Comparison of ENCODE assay signal across 10 mouse cellular contexts in the genomic region with DNA sequence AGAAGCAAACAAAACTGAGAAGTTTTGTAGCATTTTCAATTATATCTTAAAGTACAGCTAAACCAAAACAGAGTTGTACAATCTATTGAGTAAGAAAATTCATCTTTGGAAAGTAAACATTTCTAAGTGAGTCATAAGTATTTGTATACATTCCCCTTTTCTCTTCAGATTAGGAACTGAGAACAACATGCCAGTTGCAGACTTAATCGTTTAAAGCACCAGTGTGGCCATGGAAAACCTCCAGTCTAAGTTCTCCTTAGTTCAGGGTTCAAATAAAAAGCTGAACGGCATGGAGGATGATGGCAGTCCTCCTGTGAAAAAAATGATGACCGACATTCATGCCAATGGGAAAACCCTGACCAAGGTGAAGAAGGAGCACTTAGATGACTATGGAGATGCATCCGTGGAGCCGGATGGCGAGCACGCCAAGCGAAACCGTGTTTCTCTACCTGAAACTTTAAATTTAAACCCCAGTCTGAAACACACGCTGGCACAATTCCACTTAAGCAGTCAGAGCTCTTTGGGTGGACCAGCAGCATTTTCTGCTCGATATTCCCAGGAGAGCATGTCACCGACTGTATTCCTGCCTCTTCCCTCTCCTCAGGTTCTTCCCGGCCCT. TPM values are rescaled to one million over a fixed set of nuclear protein-coding genes. Genes with fewer than 3 reads are reported as not detected.
DNase-seq lines count a peak whose midpoint lies in the region; ATAC-seq and TF ChIP-seq lines count a peak whose summit lies in the region.
"Had no signal": no experiment of that assay in that cellular context is flagged by ENCODE, and none has a peak within 500 bp of the region (broad histone marks: within the 10 kb centered on the region; RNA-seq: fewer than 3 reads in every experiment).

No protein-coding gene starts in this region.

- no peaks in the 10 kb centered on the region for H3K36me3 ChIP-seq in forebrain, embryonic 11.5 days (ENCODE audit: control insufficient read depth, insufficient read depth, low read length)
- H3K36me3 ChIP-seq in forebrain, embryonic 15.5 days, result no peaks in the 10 kb centered on the region
- no peaks in the 10 kb centered on the region for H3K36me3 ChIP-seq in lung, embryonic 15.5 days
- H3K36me3 ChIP-seq in hindbrain, postnatal 0 days (ENCODE audit: insufficient read depth, low read length), result peaks cover 4% of the 10 kb centered on the region; the same call in 1 of the 2 replicates
- H3K36me3 ChIP-seq in neural tube, embryonic 15.5 days, result no peaks in the 10 kb centered on the region
- H3K36me3 ChIP-seq: liver, embryonic 15.5 days had no signal

- H3K4me3 ChIP-seq in forebrain, embryonic 11.5 days (ENCODE audit: low read depth, low read length), result no peak overlapping the region
- no peak overlapping the region for H3K4me3 ChIP-seq in forebrain, embryonic 15.5 days
- H3K4me3 ChIP-seq in lung, embryonic 15.5 days, result peak overlapping the region; percentile 4; the same call in 1 of the 2 replicates
- H3K4me3 ChIP-seq in hindbrain, postnatal 0 days (ENCODE audit: low read length), result no peak overlapping the region
- peak overlapping the region; percentile 19; the same call in 1 of the 2 replicates for H3K4me3 ChIP-seq in neural tube, embryonic 15.5 days (replicated peaks)
- H3K4me3 ChIP-seq: liver, embryonic 15.5 days had no signal

- no peak for ATAC-seq in forebrain, embryonic 11.5 days (replicated peaks; ENCODE audit: low FRiP score)
- ATAC-seq in forebrain, embryonic 15.5 days (replicated peaks), result no peak
- ATAC-seq in lung, embryonic 15.5 days (ENCODE audit: borderline replicate concordance, extremely low read depth, low FRiP score, low TSS enrichment), result no peak
- ATAC-seq in hindbrain, postnatal 0 days, result no peak
- ATAC-seq in neural tube, embryonic 15.5 days (ENCODE audit: low FRiP score), result no peak

- peak overlapping the region; percentile 18; the same call in 1 of the 2 replicates for H3K4me2 ChIP-seq in forebrain, embryonic 11.5 days (ENCODE audit: low read depth, low read length, severe bottlenecking)
- H3K4me2 ChIP-seq in forebrain, embryonic 15.5 days (replicated peaks), result no peak overlapping the region
- H3K4me2 ChIP-seq in lung, embryonic 15.5 days, result peak overlapping the region; percentile 31
- H3K4me2 ChIP-seq in hindbrain, postnatal 0 days (ENCODE audit: low read depth, low read length), result peak overlapping the region; percentile 47
- peak overlapping the region; percentile 46 for H3K4me2 ChIP-seq in neural tube, embryonic 15.5 days

- no peak overlapping the region for H3K27ac ChIP-seq in forebrain, embryonic 11.5 days (ENCODE audit: low read depth, low read length)
- H3K27ac ChIP-seq in forebrain, embryonic 15.5 days (replicated peaks), result no peak overlapping the region
- H3K27ac ChIP-seq in lung, embryonic 15.5 days, result peak overlapping the region; percentile 66
- H3K27ac ChIP-seq in hindbrain, postnatal 0 days, result no peak overlapping the region
- H3K27ac ChIP-seq in neural tube, embryonic 15.5 days (replicated peaks), result no peak overlapping the region
- H3K27ac ChIP-seq: liver, embryonic 15.5 days had no signal

- TF ChIP-seq CTCF in hindbrain, postnatal 0 days (IDR thresholded peaks at IDR 0.05; ENCODE audit: low read depth), result no peak

- H3K9me3 ChIP-seq in forebrain, embryonic 11.5 days (ENCODE audit: control insufficient read depth, low read length), result no peaks in the 10 kb centered on the region
- H3K9me3 ChIP-seq in forebrain, embryonic 15.5 days, result no peaks in the 10 kb centered on the region
- H3K9me3 ChIP-seq in lung, embryonic 15.5 days, result no peaks in the 10 kb centered on the region
- no peaks in the 10 kb centered on the region for H3K9me3 ChIP-seq in hindbrain, postnatal 0 days (ENCODE audit: low read length)
- no peaks in the 10 kb centered on the region for H3K9me3 ChIP-seq in neural tube, embryonic 15.5 days (replicated peaks)
- H3K9me3 ChIP-seq: liver, embryonic 15.5 days had no signal

- DNase-seq in forebrain, embryonic 11.5 days (ENCODE audit: low spot score), result no peak
- DNase-seq in lung, postnatal 4 days, result no peak
- DNase-seq in hindbrain, postnatal 0 days (ENCODE audit: low spot score), result no peak
- no peak for DNase-seq in left cerebral cortex, adult 9 months (ENCODE audit: low spot score in 2 of 2)
- DNase-seq in thymus, postnatal 14 days, result no peak
- DNase-seq: cerebellum, adult 9-11 months had no signal

- peaks cover 5% of the 10 kb centered on the region; the same call in 1 of the 2 replicates for H3K4me1 ChIP-seq in forebrain, embryonic 11.5 days (replicated peaks; ENCODE audit: control insufficient read depth, insufficient read depth, low read length)
- peaks cover 63% of the 10 kb centered on the region for H3K4me1 ChIP-seq in forebrain, embryonic 15.5 days
- H3K4me1 ChIP-seq in lung, embryonic 15.5 days, result peaks cover 47% of the 10 kb centered on the region
- H3K4me1 ChIP-seq in hindbrain, postnatal 0 days (ENCODE audit: insufficient read depth, low read length), result peaks cover 30% of the 10 kb centered on the region
- H3K4me1 ChIP-seq in neural tube, embryonic 15.5 days, result peaks cover 54% of the 10 kb centered on the region

- H3K9ac ChIP-seq in forebrain, embryonic 11.5 days (ENCODE audit: low read length), result no peak overlapping the region
- H3K9ac ChIP-seq in forebrain, embryonic 15.5 days (replicated peaks), result no peak overlapping the region
- no peak overlapping the region for H3K9ac ChIP-seq in lung, embryonic 15.5 days
- no peak overlapping the region for H3K9ac ChIP-seq in hindbrain, postnatal 0 days (replicated peaks; ENCODE audit: low read length)
- H3K9ac ChIP-seq in neural tube, embryonic 15.5 days (replicated peaks), result no peak overlapping the region
- H3K9ac ChIP-seq: liver, embryonic 15.5 days had no signal

- H3K27me3 ChIP-seq in forebrain, embryonic 11.5 days (ENCODE audit: control insufficient read depth, insufficient read depth, low read length), result no peaks in the 10 kb centered on the region
- H3K27me3 ChIP-seq in forebrain, embryonic 15.5 days, result no peaks in the 10 kb centered on the region
- H3K27me3 ChIP-seq in lung, embryonic 15.5 days, result no peaks in the 10 kb centered on the region
- no peaks in the 10 kb centered on the region for H3K27me3 ChIP-seq in hindbrain, postnatal 0 days (ENCODE audit: insufficient read depth, low read length)
- no peaks in the 10 kb centered on the region for H3K27me3 ChIP-seq in neural tube, embryonic 15.5 days (replicated peaks)

- 92% methylated on average over 13 of the region's 13 CpGs for WGBS in forebrain, embryonic 11.5 days
- 83% methylated on average over 13 of the region's 13 CpGs for WGBS in forebrain, embryonic 15.5 days
- 65% methylated on average over 13 of the region's 13 CpGs for WGBS in lung, embryonic 15.5 days
- 78% methylated on average over 13 of the region's 13 CpGs for WGBS in hindbrain, postnatal 0 days
- 72% methylated on average over 13 of the region's 13 CpGs for WGBS in neural tube, embryonic 15.5 days

RNA-seq across cellular contexts. Expression of a gene that starts 2.4 kb away (rescaled TPM):
- polyA plus RNA-seq in forebrain, embryonic 11.5 days (2014; fragmentation: Nextera tagmentation; extraction: Ambion mirVana), result 31.6 and 33.5 TPM in 2 replicates
- 28.6 and 30.7 TPM in 2 replicates for polyA plus RNA-seq in forebrain, embryonic 15.5 days (2015; fragmentation: Nextera tagmentation; extraction: Ambion mirVana)
- 20.6 and 22.0 TPM in 2 replicates for polyA plus RNA-seq in lung, embryonic 15.5 days (2015; fragmentation: Nextera tagmentation; extraction: Ambion mirVana)
- total RNA-seq in hindbrain, postnatal 0 days (2014; rRNA removed), result 36.4 and 38.9 TPM in 2 replicates
- polyA plus RNA-seq in hindbrain, postnatal 0 days (2015; fragmentation: Nextera tagmentation; extraction: Ambion mirVana), result 23.9 and 25.1 TPM in 2 replicates
- polyA plus RNA-seq in neural tube, embryonic 15.5 days (2015; fragmentation: Nextera tagmentation; extraction: Ambion mirVana), result 21.3 and 23.2 TPM in 2 replicates

RNA-seq across cellular contexts. Expression of a gene that starts 52.5 kb away (rescaled TPM):
- polyA plus RNA-seq in forebrain, embryonic 11.5 days (2014; fragmentation: Nextera tagmentation; extraction: Ambion mirVana), result 15.5 and 17.0 TPM in 2 replicates
- polyA plus RNA-seq in forebrain, embryonic 15.5 days (2015; fragmentation: Nextera tagmentation; extraction: Ambion mirVana), result 34.8 and 40.0 TPM in 2 replicates
- polyA plus RNA-seq in lung, embryonic 15.5 days (2015; fragmentation: Nextera tagmentation; extraction: Ambion mirVana), result 5.6 and 7.7 TPM in 2 replicates
- 61.8 and 80.1 TPM in 2 replicates for total RNA-seq in hindbrain, postnatal 0 days (2014; rRNA removed)
- 71.0 and 76.7 TPM in 2 replicates for polyA plus RNA-seq in hindbrain, postnatal 0 days (2015; fragmentation: Nextera tagmentation; extraction: Ambion mirVana)
- polyA plus RNA-seq in neural tube, embryonic 15.5 days (2015; fragmentation: Nextera tagmentation; extraction: Ambion mirVana), result 29.8 and 30.3 TPM in 2 replicates

Comparison
In these comparisons a context has a peak if more than half of its experiments do, and no peak if none do; other contexts are left out.
1. H3K4me3 ChIP-seq: peak in lung, embryonic 15.5 days (single experiment) and neural tube, embryonic 15.5 days (single experiment); none in forebrain, embryonic 11.5 days (single experiment), forebrain, embryonic 15.5 days (single experiment) and hindbrain, postnatal 0 days (single experiment).